Mouse (Mus musculus): ENCODE measurements at regions not wholly inside any gene's neighbourhood (a gene's known extent, or its start where the extent isn't known, plus 50 kb on each side); places are given as distances from the start of the nearest gene placed in this dataset.

GRCm38 (mm10) chr4:33855112-33855511 is 69.3 kb upstream of the Cnr1 start:
- no peak overlapping the region for H3K4me3 ChIP-seq (ENCODE audit: low read depth, low read length)
- no peaks in the 10 kb centered on the region for H3K4me1 ChIP-seq (ENCODE audit: control insufficient read depth, insufficient read depth, insufficient read length, low read length)
- no peaks in the 10 kb centered on the region for H3K36me3 ChIP-seq (ENCODE audit: control insufficient read depth, insufficient read depth, low read length)
- H3K27me3 ChIP-seq (ENCODE audit: control insufficient read depth, insufficient read depth, low read length) = no peaks in the 10 kb centered on the region
- TF ChIP-seq POLR2A (IDR thresholded peaks at IDR 0.05; ENCODE audit: low read depth, low read length) = no peak
- TF ChIP-seq CTCF (IDR thresholded peaks at IDR 0.05; ENCODE audit: extremely low read depth, insufficient read length, insufficient replicate concordance, low read depth, low read length) = no peak
- no peak overlapping the region for H3K27ac ChIP-seq (ENCODE audit: insufficient read depth, low read depth, low read length)

- 92% methylated on average over 2 of the region's 2 CpGs for WGBS
- Histone ChIP-seq H3K4me1 (ENCODE audit: control insufficient read depth, insufficient read depth, insufficient read length, low read length) (no peaks in the 10 kb centered on the region), H3K27ac (ENCODE audit: insufficient read depth, low read depth, low read length) (no peak overlapping the region), H3K4me3 (ENCODE audit: low read depth, low read length) (no peak overlapping the region), H3K36me3 (ENCODE audit: control insufficient read depth, insufficient read depth, low read length) (no peaks in the 10 kb centered on the region), H3K27me3 (ENCODE audit: control insufficient read depth, insufficient read depth, low read length) (no peaks in the 10 kb centered on the region; the same call in 1 of the 2 replicates)
- TF ChIP-seq CTCF (IDR thresholded peaks at IDR 0.05; ENCODE audit: extremely low read depth, insufficient read length, insufficient replicate concordance, low read depth, low read length) = no peak
- no peak for TF ChIP-seq POLR2A (IDR thresholded peaks at IDR 0.05; ENCODE audit: low read depth, low read length)
Observed at GRCm38 (mm10) chr4:33867126-33867525, 57.3 kb upstream of the Cnr1 start.

GRCm38 (mm10) chr4:33869317-33869716 is 55.1 kb upstream of the Cnr1 start:
- no peaks in the 10 kb centered on the region for H3K4me1 ChIP-seq (ENCODE audit: control insufficient read depth, insufficient read depth, insufficient read length, low read length)
- H3K4me3 ChIP-seq (ENCODE audit: low read depth, low read length) = no peak overlapping the region
- no peak overlapping the region for H3K27ac ChIP-seq (ENCODE audit: insufficient read depth, low read depth, low read length)
- TF ChIP-seq CTCF (IDR thresholded peaks at IDR 0.05; ENCODE audit: extremely low read depth, insufficient read length, insufficient replicate concordance, low read depth, low read length) = no peak
- TF ChIP-seq POLR2A (IDR thresholded peaks at IDR 0.05; ENCODE audit: low read depth, low read length) = no peak
- no peaks in the 10 kb centered on the region; the same call in 1 of the 2 replicates for H3K27me3 ChIP-seq (ENCODE audit: control insufficient read depth, insufficient read depth, low read length)
- H3K36me3 ChIP-seq (ENCODE audit: control insufficient read depth, insufficient read depth, low read length) = no peaks in the 10 kb centered on the region
- WGBS = 68% methylated on average over 5 of the region's 5 CpGs

Measured in small intestine, adult 2 months (tissue).